Mouse (Mus musculus): ENCODE measurements around the gene Ddx3x. TPM values are rescaled to one million over a fixed set of nuclear protein-coding genes. Genes with fewer than 3 reads are reported as not detected.
"Not testable (repeated sequence)": the region's sequence is repeated elsewhere in the genome, so short reads cannot be mapped to it uniquely, and the experiment has no call there.

Gene Ddx3x
- polyA plus RNA-seq, 1 experiment from 2014 or later = 43.9 TPM

DNA sequence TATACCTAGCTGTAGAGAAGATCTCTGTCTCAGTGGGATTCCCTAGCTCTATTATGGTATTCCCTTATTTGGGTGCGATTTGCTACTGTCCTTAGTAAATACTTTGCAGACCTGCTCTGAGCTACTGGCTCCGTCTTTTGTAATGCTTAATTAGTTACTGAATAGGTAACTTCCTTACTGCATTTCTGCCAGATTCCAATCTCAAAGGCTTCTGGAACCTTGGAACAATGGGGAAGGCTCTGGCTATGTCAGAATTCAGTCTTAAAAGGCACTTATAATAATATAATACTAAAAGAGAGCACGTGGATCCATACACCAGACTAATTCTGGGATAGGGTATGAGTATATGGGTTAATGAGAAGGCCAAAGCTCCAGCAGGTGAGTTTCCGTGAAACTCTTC is 15.5 kb downstream of the Ddx3x start:
- WGBS (ENCODE audit: insufficient replicate concordance) = 35% methylated on average over 4 of the region's 4 CpGs
- not testable (repeated sequence) for H3K27ac ChIP-seq (ENCODE audit: low read length)

DNA sequence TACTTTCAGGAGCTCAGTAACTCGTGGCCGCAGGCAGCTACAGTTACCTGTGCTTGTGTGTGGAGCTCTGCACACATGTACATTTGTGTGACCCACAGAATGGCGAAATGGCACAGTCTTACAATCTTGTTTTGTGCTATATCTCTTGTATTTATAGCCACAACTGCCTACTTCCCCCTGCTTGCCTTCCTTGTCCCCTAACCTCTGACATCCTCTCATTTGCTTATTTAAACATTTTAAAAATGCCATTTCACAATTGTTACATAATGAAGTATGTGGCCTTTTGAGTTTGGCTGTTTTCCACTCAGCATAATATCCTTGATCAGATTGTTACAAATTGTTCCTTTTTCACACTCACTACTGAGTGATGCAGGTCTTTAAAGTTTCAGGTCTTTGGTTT is 25.4 kb downstream of the Ddx3x start:
- no peaks in the 10 kb centered on the region for H3K36me3 ChIP-seq (ENCODE audit: control insufficient read depth, insufficient read depth)
- H3K27me3 ChIP-seq (ENCODE audit: control insufficient read depth, insufficient read depth, low read depth, low read length) = no peaks in the 10 kb centered on the region; the same call in 1 of the 2 replicates
- no peak overlapping the region for H3K9ac ChIP-seq (ENCODE audit: low read depth, low read length)
- H3K4me1 ChIP-seq (ENCODE audit: control insufficient read depth, low read depth, low read length) = no peaks in the 10 kb centered on the region
- no peak for ATAC-seq (ENCODE audit: low read depth)
- no peaks in the 10 kb centered on the region for H3K9me3 ChIP-seq (replicated peaks; ENCODE audit: control insufficient read depth, low read length)
- WGBS (ENCODE audit: insufficient replicate concordance) = 60% methylated on average over 3 of the region's 3 CpGs
- no peak overlapping the region for H3K4me2 ChIP-seq (ENCODE audit: low read depth, low read length)
- H3K27ac ChIP-seq (ENCODE audit: low read length) = no peak overlapping the region
- no peak overlapping the region for H3K4me3 ChIP-seq (ENCODE audit: low read depth, low read length)

More for the DNA sequence above, 15.5 kb downstream of the Ddx3x start:
- not testable (repeated sequence) for H3K9me3 ChIP-seq (replicated peaks; ENCODE audit: control insufficient read depth, low read length); ATAC-seq (ENCODE audit: low read depth); H3K4me1 ChIP-seq (ENCODE audit: control insufficient read depth, low read depth, low read length); H3K36me3 ChIP-seq (ENCODE audit: control insufficient read depth, insufficient read depth); H3K27me3 ChIP-seq (ENCODE audit: control insufficient read depth, insufficient read depth, low read depth, low read length); H3K4me3 ChIP-seq (ENCODE audit: low read depth, low read length); H3K9ac ChIP-seq (ENCODE audit: low read depth, low read length); H3K4me2 ChIP-seq (ENCODE audit: low read depth, low read length)

DNA sequence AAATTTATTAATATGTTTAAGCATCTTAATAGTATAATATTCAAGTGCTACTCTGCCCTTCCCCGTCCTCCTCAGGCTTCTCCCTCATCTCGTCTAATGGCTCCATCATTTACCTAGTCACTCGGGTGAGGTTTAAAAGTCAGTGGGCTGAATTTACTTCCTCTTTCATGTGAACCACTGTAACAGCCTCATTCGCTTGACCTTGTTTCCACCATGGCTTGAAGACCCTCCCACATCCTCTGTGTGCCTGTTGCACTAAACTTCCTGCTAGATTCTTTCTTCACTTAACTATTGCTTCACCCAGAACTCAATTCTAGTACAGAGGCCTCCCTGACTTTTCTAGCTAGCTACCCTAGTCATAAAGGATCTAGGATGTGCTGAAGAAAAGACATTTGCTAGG is 30.6 kb downstream of the Ddx3x start:
- Histone ChIP-seq H3K4me3 (ENCODE audit: low read depth, low read length) (no peak overlapping the region), H3K9me3 (replicated peaks; ENCODE audit: control insufficient read depth, low read length) (no peaks in the 10 kb centered on the region), H3K27me3 (ENCODE audit: control insufficient read depth, insufficient read depth, low read depth, low read length) (no peaks in the 10 kb centered on the region; the same call in 1 of the 2 replicates), H3K36me3 (ENCODE audit: control insufficient read depth, insufficient read depth) (no peaks in the 10 kb centered on the region), H3K4me2 (ENCODE audit: low read depth, low read length) (no peak overlapping the region), H3K4me1 (ENCODE audit: control insufficient read depth, low read depth, low read length) (no peaks in the 10 kb centered on the region), H3K9ac (ENCODE audit: low read depth, low read length) (no peak overlapping the region), H3K27ac (ENCODE audit: low read length) (no peak overlapping the region)
- WGBS (ENCODE audit: insufficient replicate concordance) = 26% methylated on average over 4 of the region's 4 CpGs
- ATAC-seq (ENCODE audit: low read depth) = no peak

DNA sequence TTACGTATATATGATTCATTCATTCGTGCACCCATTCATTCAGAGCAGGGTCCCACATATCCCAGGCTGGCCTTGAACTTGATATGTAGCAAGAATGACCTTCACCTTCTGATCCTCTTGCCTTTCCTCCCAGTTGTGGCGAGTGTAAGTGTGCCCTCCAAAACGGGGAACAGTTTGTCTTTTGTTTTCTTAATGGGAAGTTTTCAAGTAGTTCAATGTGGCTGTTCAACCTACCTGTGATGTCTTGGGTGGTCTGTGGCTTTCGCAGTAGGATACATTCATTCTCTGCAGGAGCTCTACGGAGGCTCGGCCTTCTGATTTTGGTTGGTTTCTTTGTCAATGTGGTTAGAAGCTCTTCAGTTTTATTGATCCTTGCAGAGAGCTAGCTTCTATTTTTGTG is 48.8 kb downstream of the Ddx3x start:
- H3K9ac ChIP-seq (ENCODE audit: low read depth, low read length) = no peak overlapping the region
- 56% methylated on average over 7 of the region's 7 CpGs for WGBS (ENCODE audit: insufficient replicate concordance)
- H3K4me3 ChIP-seq (ENCODE audit: low read depth, low read length) = no peak overlapping the region
- ATAC-seq (ENCODE audit: low read depth) = no peak
- no peaks in the 10 kb centered on the region for H3K4me1 ChIP-seq (ENCODE audit: control insufficient read depth, low read depth, low read length)
- no peak overlapping the region for H3K27ac ChIP-seq (ENCODE audit: low read length)
- H3K9me3 ChIP-seq (replicated peaks; ENCODE audit: control insufficient read depth, low read length) = no peaks in the 10 kb centered on the region
- no peaks in the 10 kb centered on the region for H3K36me3 ChIP-seq (ENCODE audit: control insufficient read depth, insufficient read depth)
- no peak overlapping the region for H3K4me2 ChIP-seq (ENCODE audit: low read depth, low read length)
- no peaks in the 10 kb centered on the region; the same call in 1 of the 2 replicates for H3K27me3 ChIP-seq (ENCODE audit: control insufficient read depth, insufficient read depth, low read depth, low read length)

Other genes with a start within 250 kb of the Ddx3x start
- 11.9 and 13.6 TPM in 2 replicates for gene Usp9x, start 209.5 kb upstream of the Ddx3x start, polyA plus RNA-seq (2015; fragmentation: Nextera tagmentation; extraction: Ambion mirVana)
- gene Nyx, start 185.1 kb downstream of the Ddx3x start, polyA plus RNA-seq (2015; fragmentation: Nextera tagmentation; extraction: Ambion mirVana) = 0.04 TPM in 1 of 2 replicates, not detected in the other